Comparison of ENCODE assay signal across 8 mouse cellular contexts in genomic region chr13:43303161-43303965, GRCm38 (mm10). TPM values are rescaled to one million over a fixed set of nuclear protein-coding genes. Genes with fewer than 3 reads are reported as not detected.
A peak's percentile ranks its signal among the peaks of the same experiment; 100 is the strongest.
DNase-seq lines count a peak whose midpoint lies in the region; ATAC-seq and TF ChIP-seq lines count a peak whose summit lies in the region.

No protein-coding gene starts in this region.

- peak overlapping the region; percentile 71 for H3K9ac ChIP-seq in embryonic facial prominence, embryonic 12.5 days
- peak overlapping the region; percentile 72 for H3K9ac ChIP-seq in midbrain, embryonic 11.5 days (ENCODE audit: low read length)
- H3K9ac ChIP-seq in stomach, embryonic 16.5 days (ENCODE audit: low read length), result peak overlapping the region; percentile 80

- H3K27me3 ChIP-seq in embryonic facial prominence, embryonic 12.5 days, result peaks cover 40% of the 10 kb centered on the region
- H3K27me3 ChIP-seq in midbrain, embryonic 11.5 days (ENCODE audit: control insufficient read depth, insufficient read depth, low read length), result peaks cover 46% of the 10 kb centered on the region
- H3K27me3 ChIP-seq in stomach, embryonic 16.5 days (ENCODE audit: control insufficient read depth, insufficient read depth, low read length), result peaks cover 15% of the 10 kb centered on the region

- peaks cover 16% of the 10 kb centered on the region; the same call in 1 of the 2 replicates for H3K4me1 ChIP-seq in embryonic facial prominence, embryonic 12.5 days
- H3K4me1 ChIP-seq in midbrain, embryonic 11.5 days (ENCODE audit: control insufficient read depth, insufficient read depth, low read length), result peaks cover 15% of the 10 kb centered on the region
- H3K4me1 ChIP-seq in stomach, embryonic 16.5 days (ENCODE audit: control insufficient read depth, insufficient read depth, low read length), result peaks cover 35% of the 10 kb centered on the region

- H3K36me3 ChIP-seq in embryonic facial prominence, embryonic 12.5 days, result no peaks in the 10 kb centered on the region
- no peaks in the 10 kb centered on the region for H3K36me3 ChIP-seq in midbrain, embryonic 11.5 days (ENCODE audit: control insufficient read depth, insufficient read depth, low read length)
- no peaks in the 10 kb centered on the region for H3K36me3 ChIP-seq in stomach, embryonic 16.5 days (ENCODE audit: control insufficient read depth, insufficient read depth, low read length)

- peak overlapping the region; percentile 78 for H3K4me3 ChIP-seq in gastrocnemius, adult 2 months
- H3K4me3 ChIP-seq in embryonic facial prominence, embryonic 12.5 days, result peak overlapping the region; percentile 66
- peak overlapping the region; percentile 64 for H3K4me3 ChIP-seq in midbrain, embryonic 11.5 days (ENCODE audit: low read depth, low read length)
- peak overlapping the region; percentile 75 for H3K4me3 ChIP-seq in stomach, embryonic 16.5 days (replicated peaks; ENCODE audit: low read length)

- intact Hi-C loops in gastrocnemius, adult 2 months (cut with DNase I), result loop anchor here (1.0 kb wide), 1 partner anchor 71 kb away; no protein-coding TSS in a partner anchor
- intact Hi-C loops in heart, postnatal 10 days (cut with DNase I), result loop anchor here (2.0 to 5.0 kb wide), 4 partner anchors 37 to 103 kb away; partner anchors contain the start of gene Sirt5
- intact Hi-C loops in left cerebral cortex, postnatal 25 days (cut with DNase I), result loop anchor here (2.0 to 10.0 kb wide), 3 partner anchors 41 to 231 kb away; no protein-coding TSS in a partner anchor

- H3K27ac ChIP-seq in gastrocnemius, adult 2 months, result peak overlapping the region; percentile 95
- peak overlapping the region; percentile 67 for H3K27ac ChIP-seq in embryonic facial prominence, embryonic 12.5 days
- H3K27ac ChIP-seq in midbrain, embryonic 11.5 days (ENCODE audit: low read depth, low read length), result peak overlapping the region; percentile 74
- H3K27ac ChIP-seq in stomach, embryonic 16.5 days (ENCODE audit: low read length), result peak overlapping the region; percentile 86

- H3K9me3 ChIP-seq in embryonic facial prominence, embryonic 12.5 days, result no peaks in the 10 kb centered on the region
- H3K9me3 ChIP-seq in midbrain, embryonic 11.5 days (ENCODE audit: control insufficient read depth, low read length), result no peaks in the 10 kb centered on the region
- H3K9me3 ChIP-seq in stomach, embryonic 16.5 days (replicated peaks; ENCODE audit: control insufficient read depth, low read length), result no peaks in the 10 kb centered on the region

- peak overlapping the region; percentile 99 for H3K4me2 ChIP-seq in embryonic facial prominence, embryonic 12.5 days (replicated peaks)
- peak overlapping the region; percentile 100 for H3K4me2 ChIP-seq in midbrain, embryonic 11.5 days
- H3K4me2 ChIP-seq in stomach, embryonic 16.5 days (ENCODE audit: low read depth, low read length), result peak overlapping the region; percentile 98

- DNase-seq in gastrocnemius, adult 2 months, result peak; percentile 68
- DNase-seq in gastrocnemius, adult 18-20 months (ENCODE audit: low spot score), result no peak
- peak; percentile 70 to 87 for DNase-seq in adrenal gland, adult (ENCODE audit: inconsistent age in 2 of 2, low spot score in 1 of 2)
- peak; percentile 52 to 62 for DNase-seq in heart, postnatal 10 days
- peak; percentile 44 to 58 for DNase-seq in left cerebral cortex, postnatal 25 days (ENCODE audit: low spot score in 2 of 2)
- DNase-seq in midbrain, embryonic 11.5 days (ENCODE audit: low spot score, missing footprints), result peak; percentile 96

- peak; percentile 2 for ATAC-seq in embryonic facial prominence, embryonic 12.5 days (ENCODE audit: insufficient number of reproducible peaks, insufficient read depth, low FRiP score, low TSS enrichment)
- ATAC-seq in midbrain, embryonic 11.5 days (ENCODE audit: low FRiP score), result peak; percentile 19
- ATAC-seq in stomach, embryonic 16.5 days (ENCODE audit: insufficient read depth, low FRiP score), result peak; percentile 19

- TF ChIP-seq CTCF in gastrocnemius, adult 2 months (IDR thresholded peaks at IDR 0.05), result no peak

- WGBS in embryonic facial prominence, embryonic 12.5 days, result under 1% methylated on average over 78 of the region's 78 CpGs
- WGBS in midbrain, embryonic 11.5 days, result under 1% methylated on average over 78 of the region's 78 CpGs
- under 1% methylated on average over 78 of the region's 78 CpGs for WGBS in stomach, embryonic 16.5 days

RNA-seq across cellular contexts. Expression of gene Gfod1, which starts 0.6 kb away (rescaled TPM):
- total RNA-seq in gastrocnemius, adult 2 months (2021), result 1 to 10 TPM; 4.3 to 8.2 TPM
- total RNA-seq in gastrocnemius, adult 18-20 months (2021), result 1 to 10 TPM; 4.7 to 6.8 TPM
- 0.66 and 0.87 TPM in 2 replicates for polyA plus RNA-seq in embryonic facial prominence, embryonic 12.5 days (2016; fragmentation: Nextera tagmentation; extraction: Ambion mirVana)
- 10 to 100 TPM; 28.8 to 34.0 TPM for total RNA-seq in heart, postnatal 10 days (2021)
- 100 to 1,000 TPM in 1 of 2 experiments, 10 to 100 TPM in 1; 93.6 to 119 TPM for total RNA-seq in left cerebral cortex, postnatal 25 days (2021)
- polyA plus RNA-seq in midbrain, embryonic 11.5 days (2014; fragmentation: Nextera tagmentation; extraction: Ambion mirVana), result 0.53 and 0.77 TPM in 2 replicates
- 0.41 and 0.49 TPM in 2 replicates for polyA plus RNA-seq in stomach, embryonic 16.5 days (2015; fragmentation: Nextera tagmentation; extraction: Ambion mirVana)
